Mouse (Mus musculus): ENCODE results near the gene Cavin4. TPM values are rescaled to one million over a fixed set of nuclear protein-coding genes. Genes with fewer than 3 reads are reported as not detected.

Gene Cavin4
- total RNA-seq, 1 experiment from 2014 or later: 0.24 TPM

Other genes starting within 250 kb of the Cavin4 start
- 26.6 and 30.9 TPM in 2 replicates for gene Tex10, start 190.1 kb upstream of the Cavin4 start, total RNA-seq (2021)
- 15.7 and 15.8 TPM in 2 replicates for gene Msantd3, start 123.6 kb upstream of the Cavin4 start, total RNA-seq (2021)
- 11.1 and 16.5 TPM in 2 replicates for gene Tmeff1, start 78.3 kb upstream of the Cavin4 start, total RNA-seq (2021)

Measured in adrenal gland, postnatal 25 days (tissue).